Mouse (Mus musculus): ENCODE results near the gene Ift80. TPM values are rescaled to one million over a fixed set of nuclear protein-coding genes. Genes with fewer than 3 reads are reported as not detected.

Ift80 gene
- polyA plus RNA-seq (2015; fragmentation: Nextera tagmentation; extraction: Ambion mirVana): 2.8 and 3.0 TPM in 2 replicates

GRCm38 (mm10) chr3:69004437-69005337 lies at the start of gene Ift80, which contains the start of gene Smc4:
Ift80 (minus strand) TSS chr3:69004570.
Smc4 (plus strand) TSS chr3:69004738.

GRCm38 (mm10) chr3:69044645-69045399 lies 40.5 kb upstream of the Ift80 start, which contains the start of gene Trim59:
Trim59 (minus strand) TSS chr3:69044755.

GRCm38 (mm10) chr3:68869211-68869690 lies 135.1 kb downstream of the Ift80 start, which contains the start of gene 1110032F04Rik:
1110032F04Rik (plus strand) TSS chr3:68869586.

MicroRNA genes within 50 kb of the gene (microRNA counts, 519-probe panel; counts per million panel counts)
- microRNA mmu-miR-15b: 5,917 counts per million, percentile 91 among the panel's probes with 10 or more counts

Small RNAs within 50 kb of the gene (microRNA-seq; reads per million reads assigned to microRNA genes)
- gene Mir15b (277 to 560 reads per million in 2 experiments), gene Mir16-2 (110 to 181 reads per million in 2 experiments)

Other genes with a start within 250 kb of the Ift80 start
- gene 1110032F04Rik, start 135.0 kb downstream of the Ift80 start, polyA plus RNA-seq (2015; fragmentation: Nextera tagmentation; extraction: Ambion mirVana): 0.14 and 0.29 TPM in 2 replicates
- gene Smc4, start 168 bp upstream of the Ift80 start, polyA plus RNA-seq (2015; fragmentation: Nextera tagmentation; extraction: Ambion mirVana): 49.2 and 57.1 TPM in 2 replicates
- gene Trim59, start 40.2 kb upstream of the Ift80 start, polyA plus RNA-seq (2015; fragmentation: Nextera tagmentation; extraction: Ambion mirVana): 16.3 and 16.4 TPM in 2 replicates
- gene Kpna4, start 122.5 kb upstream of the Ift80 start, polyA plus RNA-seq (2015; fragmentation: Nextera tagmentation; extraction: Ambion mirVana): 19.0 and 20.9 TPM in 2 replicates
- gene Arl14, start 217.8 kb upstream of the Ift80 start, polyA plus RNA-seq (2015; fragmentation: Nextera tagmentation; extraction: Ambion mirVana): not detected in 2 replicates

All from skeletal muscle tissue, postnatal 0 days (tissue).